Mouse (Mus musculus) stomach, embryonic 16.5 days (tissue): ENCODE measurements around the gene Cpne5. TPM values are rescaled to one million over a fixed set of nuclear protein-coding genes. Genes with fewer than 3 reads are reported as not detected.

Source experiments
- ATAC-seq: fragments of 200-750 bp; cut with Nextera tagmentation; 2 replicates; pipeline ENCODE4 v1.8.0; 2017; ENCODE audit warnings: moderate number of reproducible peaks, moderate TSS enrichment; ENCODE audit not compliant: insufficient read depth, low FRiP score
- H3K27ac ChIP-seq: fragments of 300-500 bp; sonication (generic); 2 replicates; pipeline ENCODE4 v1.5.1; 2014; ENCODE audit warnings: low read length
- H3K27me3 ChIP-seq: fragments of 300-500 bp; sonication (generic); 2 replicates; pipeline ENCODE4 v1.6.1; 2014; ENCODE audit warnings: low read length, control low read depth, mixed read lengths; ENCODE audit not compliant: control insufficient read depth, insufficient read depth
- H3K36me3 ChIP-seq: fragments of 300-500 bp; sonication (generic); 2 replicates; pipeline ENCODE4 v1.6.1; 2014; ENCODE audit warnings: low read length; ENCODE audit not compliant: control insufficient read depth, insufficient read depth
- H3K4me1 ChIP-seq: fragments of 300-500 bp; sonication (generic); 2 replicates; pipeline ENCODE4 v1.6.1; 2014; ENCODE audit warnings: low read length, control low read depth, mixed read lengths; ENCODE audit not compliant: control insufficient read depth, insufficient read depth
- H3K4me2 ChIP-seq: fragments of 300-500 bp; sonication (generic); 2 replicates; pipeline ENCODE4 v1.6.1; 2014; ENCODE audit warnings: low read depth, low read length, mixed read lengths
- H3K4me3 ChIP-seq: fragments of 300-500 bp; sonication (generic); replicated peaks from 2 replicates; pipeline ENCODE4 v1.5.1; 2014; ENCODE audit warnings: mild to moderate bottlenecking, low read length
- H3K9ac ChIP-seq: fragments of 300-500 bp; sonication (generic); 2 replicates; pipeline ENCODE4 v1.6.1; 2014; ENCODE audit warnings: low read length
- H3K9me3 ChIP-seq: fragments of 300-500 bp; sonication (generic); replicated peaks from 2 replicates; pipeline ENCODE4 v1.6.1; 2016; ENCODE audit warnings: low read length, control low read depth; ENCODE audit not compliant: control insufficient read depth
- WGBS: fragments of 180-500 bp; shearing (Covaris S2); extraction: QIAGEN DNeasy Blood & Tissue Kit; methylation state at CpG from one replicate; pipeline ENCODE4 v1.1.7; 2014; 5-methylcytosine and 5-hydroxymethylcytosine counted together
- polyA plus RNA-seq: library from polyadenylated mRNA; unstranded; fragments of >200 nt; fragmentation: Nextera tagmentation; extraction: Ambion mirVana; gene quantifications from 2 replicates; pipeline ENCODE4 v1.2.1, GENCODE M21; 2015

Cpne5 gene
- polyA plus RNA-seq, 1 experiment from 2014 or later: 7.5 TPM

- 0 out of 2 replicates have a peak, but pooled peaks cover 11% of the 10 kb centered on the region for H3K27me3 ChIP-seq
- H3K4me2 ChIP-seq: no peak overlapping the region
- no peak overlapping the region for H3K4me3 ChIP-seq
- no peaks in the 10 kb centered on the region for H3K9me3 ChIP-seq
- peaks cover 28% of the 10 kb centered on the region for H3K4me1 ChIP-seq
- no peak for ATAC-seq
- 68% methylated on average over 7 of the region's 7 CpGs for WGBS
- no peak overlapping the region; the same call in 1 of the 2 replicates for H3K9ac ChIP-seq
- no peak overlapping the region for H3K27ac ChIP-seq
- H3K36me3 ChIP-seq: no peaks in the 10 kb centered on the region
Measured at GRCm38 (mm10) chr17:29236111-29236510, 1.9 kb downstream of the Cpne5 start.

- ATAC-seq: no peak
- 70% methylated on average over 10 of the region's 10 CpGs for WGBS
- H3K4me3 ChIP-seq: no peak overlapping the region
Measured at GRCm38 (mm10) chr17:29231109-29231508, 6.9 kb downstream of the Cpne5 start.

GRCm38 (mm10) chr17:29220631-29221030 is 17.3 kb downstream of the Cpne5 start:
- ATAC-seq: no peak
- 72% methylated on average over 14 of the region's 14 CpGs for WGBS

More at GRCm38 (mm10) chr17:29231109-29231508, 6.9 kb downstream of the Cpne5 start:
- no peaks in the 10 kb centered on the region for H3K9me3 ChIP-seq
- H3K27me3 ChIP-seq: 0 out of 2 replicates have a peak, but pooled peaks cover under 1% of the 10 kb centered on the region
- H3K9ac ChIP-seq: no peak overlapping the region
- no peak overlapping the region for H3K27ac ChIP-seq
- no peak overlapping the region for H3K4me2 ChIP-seq
- H3K4me1 ChIP-seq: peaks cover 9% of the 10 kb centered on the region
- H3K36me3 ChIP-seq: no peaks in the 10 kb centered on the region

GRCm38 (mm10) chr17:29218017-29218416 is 19.9 kb downstream of the Cpne5 start:
- WGBS: 54% methylated on average over 5 of the region's 5 CpGs
- no peaks in the 10 kb centered on the region for H3K36me3 ChIP-seq
- no peak overlapping the region for H3K27ac ChIP-seq
- no peak overlapping the region for H3K9ac ChIP-seq
- H3K4me2 ChIP-seq: no peak overlapping the region
- no peak for ATAC-seq
- H3K4me3 ChIP-seq: no peak overlapping the region
- no peaks in the 10 kb centered on the region for H3K27me3 ChIP-seq
- peaks cover 6% of the 10 kb centered on the region for H3K4me1 ChIP-seq
- no peaks in the 10 kb centered on the region for H3K9me3 ChIP-seq

More at GRCm38 (mm10) chr17:29220631-29221030, 17.3 kb downstream of the Cpne5 start:
- Histone ChIP-seq H3K4me3 (no peak overlapping the region), H3K9ac (no peak overlapping the region), H3K4me2 (no peak overlapping the region), H3K9me3 (no peaks in the 10 kb centered on the region), H3K27ac (no peak overlapping the region), H3K36me3 (no peaks in the 10 kb centered on the region), H3K27me3 (no peaks in the 10 kb centered on the region), H3K4me1 (no peaks in the 10 kb centered on the region)

GRCm38 (mm10) chr17:29216078-29216477 is 21.9 kb downstream of the Cpne5 start:
- peaks cover 6% of the 10 kb centered on the region for H3K4me1 ChIP-seq
- no peak for ATAC-seq
- no peaks in the 10 kb centered on the region for H3K9me3 ChIP-seq
- no peak overlapping the region for H3K9ac ChIP-seq
- H3K27me3 ChIP-seq: no peaks in the 10 kb centered on the region
- H3K4me2 ChIP-seq: no peak overlapping the region
- WGBS: 66% methylated on average over 7 of the region's 7 CpGs
- H3K4me3 ChIP-seq: no peak overlapping the region
- H3K36me3 ChIP-seq: no peaks in the 10 kb centered on the region
- H3K27ac ChIP-seq: no peak overlapping the region

- no peaks in the 10 kb centered on the region for H3K36me3 ChIP-seq
- no peak overlapping the region for H3K4me2 ChIP-seq
- H3K9me3 ChIP-seq: no peaks in the 10 kb centered on the region
- no peak overlapping the region for H3K4me3 ChIP-seq
- no peak overlapping the region for H3K9ac ChIP-seq
- H3K27ac ChIP-seq: no peak overlapping the region
- ATAC-seq: no peak
- peaks cover 6% of the 10 kb centered on the region for H3K4me1 ChIP-seq
- no peaks in the 10 kb centered on the region for H3K27me3 ChIP-seq
- 67% methylated on average over 10 of the region's 10 CpGs for WGBS
Measured at GRCm38 (mm10) chr17:29214655-29215054, 23.3 kb downstream of the Cpne5 start.

GRCm38 (mm10) chr17:29214193-29214456 is 23.8 kb downstream of the Cpne5 start:
- Histone ChIP-seq H3K27ac (no peak overlapping the region), H3K4me3 (no peak overlapping the region), H3K36me3 (no peaks in the 10 kb centered on the region), H3K4me2 (no peak overlapping the region), H3K27me3 (no peaks in the 10 kb centered on the region), H3K9ac (no peak overlapping the region), H3K9me3 (no peaks in the 10 kb centered on the region), H3K4me1 (peaks cover 6% of the 10 kb centered on the region)
- 84% methylated on average over 4 of the region's 4 CpGs for WGBS
- ATAC-seq: no peak

- no peak for ATAC-seq
Measured at GRCm38 (mm10) chr17:29213381-29214192, 24.4 kb downstream of the Cpne5 start.

GRCm38 (mm10) chr17:29211836-29212235 is 26.1 kb downstream of the Cpne5 start:
- H3K9ac ChIP-seq: no peak overlapping the region
- H3K4me1 ChIP-seq: peaks cover 6% of the 10 kb centered on the region
- H3K27me3 ChIP-seq: no peaks in the 10 kb centered on the region
- no peaks in the 10 kb centered on the region for H3K36me3 ChIP-seq
- ATAC-seq: no peak
- H3K9me3 ChIP-seq: no peaks in the 10 kb centered on the region
- no peak overlapping the region for H3K27ac ChIP-seq
- no peak overlapping the region for H3K4me3 ChIP-seq
- 54% methylated on average over 7 of the region's 7 CpGs for WGBS
- no peak overlapping the region for H3K4me2 ChIP-seq

More at GRCm38 (mm10) chr17:29213381-29214192, 24.4 kb downstream of the Cpne5 start:
- 24% methylated on average over 12 of the region's 12 CpGs for WGBS
- Histone ChIP-seq H3K9ac (no peak overlapping the region), H3K27ac (no peak overlapping the region), H3K4me1 (peaks cover 6% of the 10 kb centered on the region), H3K27me3 (no peaks in the 10 kb centered on the region), H3K4me2 (peak overlapping the region; percentile 20; the same call in 1 of the 2 replicates), H3K36me3 (no peaks in the 10 kb centered on the region), H3K9me3 (no peaks in the 10 kb centered on the region), H3K4me3 (no peak overlapping the region)
